Mouse (Mus musculus) stomach, embryonic 16.5 days (tissue): ENCODE results near the gene Cyp2w1. TPM values are rescaled to one million over a fixed set of nuclear protein-coding genes. Genes with fewer than 3 reads are reported as not detected.
A peak's percentile ranks its signal among the peaks of the same experiment; 100 is the strongest.
"Not testable (repeated sequence)": the region's sequence is repeated elsewhere in the genome, so short reads cannot be mapped to it uniquely, and the experiment has no call there.

Experiments used
- ATAC-seq: fragments of 200-750 bp; cut with Nextera tagmentation; 2 replicates; pipeline ENCODE4 v1.8.0; 2017; ENCODE audit warnings: moderate number of reproducible peaks, moderate TSS enrichment; ENCODE audit not compliant: insufficient read depth, low FRiP score
- H3K27ac ChIP-seq: fragments of 300-500 bp; sonication (generic); 2 replicates; pipeline ENCODE4 v1.5.1; 2014; ENCODE audit warnings: low read length
- H3K27me3 ChIP-seq: fragments of 300-500 bp; sonication (generic); 2 replicates; pipeline ENCODE4 v1.6.1; 2014; ENCODE audit warnings: low read length, control low read depth, mixed read lengths; ENCODE audit not compliant: control insufficient read depth, insufficient read depth
- H3K36me3 ChIP-seq: fragments of 300-500 bp; sonication (generic); 2 replicates; pipeline ENCODE4 v1.6.1; 2014; ENCODE audit warnings: low read length; ENCODE audit not compliant: control insufficient read depth, insufficient read depth
- H3K4me1 ChIP-seq: fragments of 300-500 bp; sonication (generic); 2 replicates; pipeline ENCODE4 v1.6.1; 2014; ENCODE audit warnings: low read length, control low read depth, mixed read lengths; ENCODE audit not compliant: control insufficient read depth, insufficient read depth
- H3K4me2 ChIP-seq: fragments of 300-500 bp; sonication (generic); 2 replicates; pipeline ENCODE4 v1.6.1; 2014; ENCODE audit warnings: low read depth, low read length, mixed read lengths
- H3K4me3 ChIP-seq: fragments of 300-500 bp; sonication (generic); replicated peaks from 2 replicates; pipeline ENCODE4 v1.5.1; 2014; ENCODE audit warnings: mild to moderate bottlenecking, low read length
- H3K9ac ChIP-seq: fragments of 300-500 bp; sonication (generic); 2 replicates; pipeline ENCODE4 v1.6.1; 2014; ENCODE audit warnings: low read length
- H3K9me3 ChIP-seq: fragments of 300-500 bp; sonication (generic); replicated peaks from 2 replicates; pipeline ENCODE4 v1.6.1; 2016; ENCODE audit warnings: low read length, control low read depth; ENCODE audit not compliant: control insufficient read depth
- WGBS: fragments of 180-500 bp; shearing (Covaris S2); extraction: QIAGEN DNeasy Blood & Tissue Kit; methylation state at CpG from one replicate; pipeline ENCODE4 v1.1.7; 2014; 5-methylcytosine and 5-hydroxymethylcytosine counted together
- polyA plus RNA-seq: library from polyadenylated mRNA; unstranded; fragments of >200 nt; fragmentation: Nextera tagmentation; extraction: Ambion mirVana; gene quantifications from 2 replicates; pipeline ENCODE4 v1.2.1, GENCODE M21; 2015

The Cyp2w1 gene
- polyA plus RNA-seq, 1 experiment from 2014 or later = 11.4 TPM

DNA sequence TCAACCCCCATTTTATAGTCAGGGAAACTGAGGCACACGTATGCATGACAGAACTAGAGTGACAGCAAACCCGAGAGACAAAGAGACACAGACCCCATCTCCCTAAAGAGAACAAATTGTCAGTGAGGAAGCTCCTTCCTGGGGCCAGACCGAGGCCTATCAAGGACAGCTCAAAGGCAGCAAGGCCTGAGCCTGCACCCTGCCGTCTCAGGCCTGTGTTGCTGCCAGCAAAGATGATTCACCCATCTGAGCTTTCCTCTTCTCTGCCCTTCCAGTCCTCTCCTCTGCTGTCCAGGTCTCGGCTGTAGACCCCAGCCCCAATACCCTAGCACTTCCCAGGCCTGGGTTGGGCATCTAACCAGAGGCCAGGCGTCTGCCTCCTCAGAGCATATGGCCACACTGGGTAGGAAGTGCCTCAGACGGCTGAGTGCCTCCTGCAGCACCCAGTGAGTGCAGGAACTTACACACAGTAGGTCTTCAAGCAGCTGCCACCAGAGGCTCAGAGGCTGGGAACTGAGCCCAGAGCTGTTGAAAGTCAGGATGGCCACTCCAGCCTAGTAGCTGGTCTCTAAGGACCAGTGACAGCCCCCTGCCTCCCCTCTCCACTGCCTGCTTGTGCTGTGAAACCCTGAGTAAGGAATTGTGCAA, 25.3 kb upstream of the Cyp2w1 start:
- WGBS = 69% methylated on average over 7 of the region's 7 CpGs
- Histone ChIP-seq H3K4me1 (peaks cover 23% of the 10 kb centered on the region), H3K27me3 (peaks cover 18% of the 10 kb centered on the region)

DNA sequence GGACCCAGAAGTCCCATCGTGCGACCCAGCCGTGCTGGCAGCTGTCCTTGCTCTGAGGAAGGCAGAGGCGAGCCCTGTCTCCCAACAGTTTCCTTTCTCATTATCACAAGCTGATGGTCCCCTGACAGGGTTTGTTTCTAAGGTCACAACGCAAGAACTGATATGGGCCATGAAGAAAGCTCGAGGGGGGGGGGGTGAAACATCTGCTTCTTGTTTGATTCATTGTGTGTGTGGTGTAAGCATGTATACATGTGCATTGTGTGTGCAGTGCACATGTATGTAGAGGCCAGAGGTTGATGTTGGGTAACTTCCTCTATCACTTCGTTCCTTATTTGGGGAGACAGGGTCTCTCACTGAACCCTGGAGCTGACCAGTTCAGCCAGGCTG, 24.8 kb upstream of the Cyp2w1 start:
- no peak for ATAC-seq
- Histone ChIP-seq H3K4me3 (no peak overlapping the region), H3K36me3 (no peaks in the 10 kb centered on the region)

More for the DNA sequence above, 25.3 kb upstream of the Cyp2w1 start:
- no peaks in the 10 kb centered on the region for H3K36me3 ChIP-seq
- H3K27ac ChIP-seq = no peak overlapping the region
- no peak overlapping the region for H3K4me3 ChIP-seq
- ATAC-seq = no peak
- no peaks in the 10 kb centered on the region for H3K9me3 ChIP-seq
- H3K4me2 ChIP-seq = no peak overlapping the region
- peak overlapping the region; percentile 14; the same call in 1 of the 2 replicates for H3K9ac ChIP-seq

DNA sequence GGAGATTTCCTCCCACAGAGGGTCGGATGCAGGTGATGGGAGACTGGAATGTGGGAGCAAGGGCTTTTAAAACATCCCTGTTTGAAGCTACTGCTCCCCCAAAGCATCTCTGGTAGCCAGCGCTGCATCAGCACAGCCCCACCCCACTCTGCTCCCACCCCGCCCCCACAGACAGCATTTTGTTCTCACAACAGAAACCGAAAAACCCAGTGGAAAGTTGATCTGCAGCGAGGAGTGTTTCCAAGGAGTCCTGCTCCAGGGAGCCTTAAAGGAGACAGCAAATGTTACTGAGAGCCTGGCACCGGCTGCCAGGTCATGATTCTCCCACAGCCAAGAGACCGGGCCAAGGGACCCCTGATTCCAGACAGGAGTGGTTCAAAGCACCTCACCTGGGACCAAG, 21.7 kb upstream of the Cyp2w1 start:
- 0 out of 2 replicates have a peak, but pooled peaks cover 2% of the 10 kb centered on the region for H3K36me3 ChIP-seq
- 0 out of 2 replicates have a peak overlapping the region, but pooled peaks have one; percentile 27 for H3K27ac ChIP-seq
- no peak for ATAC-seq
- H3K4me1 ChIP-seq = peaks cover 5% of the 10 kb centered on the region
- WGBS = 62% methylated on average over 7 of the region's 7 CpGs
- no peak overlapping the region for H3K4me3 ChIP-seq
- H3K9ac ChIP-seq = no peak overlapping the region
- H3K9me3 ChIP-seq = no peaks in the 10 kb centered on the region
- H3K4me2 ChIP-seq = no peak overlapping the region
- H3K27me3 ChIP-seq = peaks cover 3% of the 10 kb centered on the region

More for the DNA sequence above, 24.8 kb upstream of the Cyp2w1 start:
- WGBS = 71% methylated on average over 7 of the region's 7 CpGs
- H3K9ac ChIP-seq = 0 out of 2 replicates have a peak overlapping the region, but pooled peaks have one; percentile 14
- no peak overlapping the region for H3K27ac ChIP-seq
- H3K27me3 ChIP-seq = peaks cover 18% of the 10 kb centered on the region
- no peaks in the 10 kb centered on the region for H3K9me3 ChIP-seq
- H3K4me2 ChIP-seq = no peak overlapping the region
- peaks cover 23% of the 10 kb centered on the region for H3K4me1 ChIP-seq

DNA sequence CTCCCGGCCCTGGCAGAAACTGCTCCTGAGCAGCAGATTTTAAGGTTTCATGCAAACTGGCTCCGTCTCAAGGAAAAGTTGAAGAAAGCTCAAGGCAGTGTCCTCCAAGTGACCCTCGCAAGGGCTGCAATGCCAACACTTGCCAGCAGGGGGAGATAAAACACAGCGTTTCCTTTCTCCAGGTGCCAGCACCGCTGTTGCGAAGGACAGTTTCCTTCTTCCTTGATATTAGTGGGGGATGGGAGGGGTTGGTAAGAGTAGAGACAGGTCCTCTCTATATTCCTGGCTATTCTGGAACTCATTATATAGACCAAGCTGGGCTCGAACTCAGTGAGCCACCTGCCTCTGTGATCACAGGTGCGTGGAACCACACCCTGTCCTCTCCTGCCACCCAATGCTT, 20.7 kb upstream of the Cyp2w1 start:
- Histone ChIP-seq H3K9me3 (no peaks in the 10 kb centered on the region), H3K27ac (peak overlapping the region; percentile 92), H3K36me3 (0 out of 2 replicates have a peak, but pooled peaks cover 4% of the 10 kb centered on the region), H3K4me3 (no peak overlapping the region), H3K27me3 (no peaks in the 10 kb centered on the region), H3K9ac (no peak overlapping the region), H3K4me1 (peaks cover 4% of the 10 kb centered on the region; the same call in 1 of the 2 replicates), H3K4me2 (no peak overlapping the region)
- WGBS = 16% methylated on average over 8 of the region's 8 CpGs
- ATAC-seq = peak; percentile 12; the same call in 1 of the 2 replicates

DNA sequence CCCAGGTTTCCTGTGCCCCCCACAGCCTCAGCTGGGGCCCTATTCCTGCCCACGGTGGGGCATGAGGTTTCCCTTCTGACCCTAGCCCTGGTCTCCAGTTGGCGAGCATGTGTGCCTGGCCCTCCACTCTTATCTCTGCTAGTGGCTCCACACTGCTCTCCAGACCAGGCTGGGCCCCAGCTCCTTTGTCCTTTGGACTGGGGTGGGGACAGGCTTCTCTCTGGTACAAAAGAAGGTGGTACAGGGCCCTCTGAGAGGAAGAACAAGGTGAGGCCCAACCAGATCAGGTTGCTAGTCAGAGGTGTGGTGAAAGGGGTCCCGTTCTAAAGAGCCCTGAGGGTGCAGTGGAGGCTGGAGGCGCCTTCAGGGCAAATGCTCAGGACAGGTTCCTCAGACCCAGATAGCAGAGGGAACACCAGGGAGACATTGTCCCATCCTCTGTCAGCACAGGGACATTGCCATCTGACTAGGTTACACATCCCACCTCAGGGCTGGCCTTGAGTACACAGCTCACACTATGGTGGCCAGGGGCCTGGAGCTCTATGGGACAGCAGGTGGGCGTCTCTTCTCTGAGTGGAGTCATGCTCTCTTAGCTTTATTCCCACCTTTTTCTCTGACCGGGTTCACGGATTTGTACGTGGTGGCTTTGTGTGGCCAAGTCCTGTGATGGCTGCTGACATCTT, 19.7 kb upstream of the Cyp2w1 start:
- no peaks in the 10 kb centered on the region for H3K27me3 ChIP-seq
- H3K4me2 ChIP-seq = no peak overlapping the region
- peaks cover 4% of the 10 kb centered on the region; the same call in 1 of the 2 replicates for H3K4me1 ChIP-seq
- peak overlapping the region; percentile 92 for H3K27ac ChIP-seq
- H3K36me3 ChIP-seq = 0 out of 2 replicates have a peak, but pooled peaks cover 4% of the 10 kb centered on the region
- no peaks in the 10 kb centered on the region for H3K9me3 ChIP-seq
- H3K9ac ChIP-seq = peak overlapping the region; percentile 38
- peak; percentile 88 for ATAC-seq
- 67% methylated on average over 8 of the region's 8 CpGs for WGBS
- H3K4me3 ChIP-seq = no peak overlapping the region

DNA sequence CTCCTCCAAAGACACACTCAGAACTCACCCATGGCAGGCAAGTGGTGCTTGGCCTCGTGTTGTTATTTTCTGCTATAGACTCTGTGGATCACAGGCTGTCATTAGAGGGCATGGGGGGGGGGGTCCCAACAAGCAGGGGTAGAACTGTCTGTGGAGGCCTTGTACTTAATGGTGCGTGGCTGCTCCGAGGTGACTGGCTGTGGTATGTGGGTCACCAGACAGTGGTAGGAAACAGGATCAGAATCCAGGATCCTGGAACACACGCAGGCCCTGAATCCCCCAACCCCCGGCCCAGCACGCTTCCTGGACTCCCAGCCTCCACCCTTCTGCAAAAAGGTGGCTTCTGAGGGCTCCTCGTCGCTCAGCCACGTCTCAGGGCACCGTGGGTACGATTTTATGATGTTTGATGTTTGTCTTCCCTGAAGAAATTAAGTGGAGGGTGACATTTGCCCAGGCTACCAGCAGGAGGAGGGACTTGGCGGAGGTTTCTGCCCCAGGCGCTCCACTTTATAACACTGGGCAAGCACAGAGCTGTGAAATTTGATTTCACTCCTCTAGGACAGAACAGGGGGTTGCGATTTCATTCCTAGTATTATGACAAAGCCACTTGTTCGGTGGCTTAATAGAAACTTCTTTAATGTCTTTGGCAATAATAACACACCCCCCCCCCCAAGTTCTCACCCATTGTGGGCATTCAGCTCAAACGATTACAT, 19.0 kb upstream of the Cyp2w1 start:
- no peak overlapping the region for H3K4me3 ChIP-seq
- H3K9me3 ChIP-seq = no peaks in the 10 kb centered on the region
- 0 out of 2 replicates have a peak, but pooled peaks cover 4% of the 10 kb centered on the region for H3K36me3 ChIP-seq
- 83% methylated on average over 16 of the region's 16 CpGs for WGBS
- peak overlapping the region; percentile 2; the same call in 1 of the 2 replicates for H3K9ac ChIP-seq
- H3K4me2 ChIP-seq = no peak overlapping the region
- H3K27me3 ChIP-seq = no peaks in the 10 kb centered on the region
- H3K4me1 ChIP-seq = peaks cover 4% of the 10 kb centered on the region; the same call in 1 of the 2 replicates
- no peak for ATAC-seq
- peak overlapping the region; percentile 92 for H3K27ac ChIP-seq

DNA sequence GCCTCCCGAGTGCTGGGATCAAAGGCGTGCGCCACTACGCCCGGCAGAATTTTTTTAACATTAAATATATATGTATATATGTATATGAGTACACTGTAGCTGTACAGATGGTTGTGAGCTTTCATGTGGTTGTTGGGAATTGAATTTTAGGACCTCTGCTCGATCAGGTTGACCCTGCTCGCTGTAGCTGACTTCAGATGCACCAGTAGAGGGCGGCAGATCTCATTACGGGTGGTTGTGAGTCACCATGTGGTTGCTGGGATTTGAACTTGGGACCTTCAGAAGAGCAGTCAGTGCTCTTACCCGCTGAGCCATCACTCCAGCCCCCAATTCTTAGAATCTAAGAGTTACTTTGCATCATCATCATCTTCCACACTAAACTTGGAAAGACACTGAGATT, 18.0 kb upstream of the Cyp2w1 start:
- whole genome bisulfite sequencing = 84% methylated on average over 10 of the region's 10 CpGs
- not testable (repeated sequence) for H3K4me1 ChIP-seq, H3K27ac ChIP-seq, H3K4me2 ChIP-seq, H3K27me3 ChIP-seq, H3K36me3 ChIP-seq, H3K9me3 ChIP-seq, ATAC-seq, H3K4me3 ChIP-seq, H3K9ac ChIP-seq

DNA sequence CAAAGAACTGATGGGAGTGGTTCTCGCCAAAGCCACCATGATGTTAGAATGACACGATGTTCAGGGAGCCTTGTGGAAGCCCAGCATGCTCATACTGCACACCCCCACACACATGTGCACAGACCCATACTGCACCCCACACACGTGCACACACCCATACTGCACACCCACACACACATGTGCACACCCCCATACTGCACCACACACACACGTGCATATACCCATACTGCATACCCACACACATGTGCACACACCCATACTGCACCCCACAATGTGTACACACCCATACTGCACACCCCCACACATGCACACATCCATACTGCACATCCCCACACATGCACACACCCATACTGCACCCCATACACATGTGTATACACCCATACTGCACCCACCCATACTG, 16.8 kb upstream of the Cyp2w1 start:
- H3K4me2 ChIP-seq = no peak overlapping the region
- H3K27me3 ChIP-seq = no peaks in the 10 kb centered on the region
- 89% methylated on average over 4 of the region's 4 CpGs for WGBS
- peaks cover 7% of the 10 kb centered on the region; the same call in 1 of the 2 replicates for H3K36me3 ChIP-seq
- ATAC-seq = no peak
- no peak overlapping the region for H3K4me3 ChIP-seq
- H3K27ac ChIP-seq = no peak overlapping the region
- no peak overlapping the region for H3K9ac ChIP-seq
- H3K4me1 ChIP-seq = peaks cover 4% of the 10 kb centered on the region; the same call in 1 of the 2 replicates
- no peaks in the 10 kb centered on the region for H3K9me3 ChIP-seq
